Mouse (Mus musculus) stomach, postnatal 0 days (tissue): ENCODE data around the gene Rpl12. TPM values are rescaled to one million over a fixed set of nuclear protein-coding genes. Genes with fewer than 3 reads are reported as not detected.

Experiments
- ATAC-seq: fragments of 200-750 bp; cut with Nextera tagmentation; 2 replicates; pipeline ENCODE4 v1.8.0; 2017; ENCODE audit not compliant: low FRiP score, low TSS enrichment
- DNase-seq: peaks from one replicate; pipeline ENCODE4 v3.0.0-alpha.2; 2016; ENCODE audit warnings: low spot score
- H3K27ac ChIP-seq: fragments of 300-500 bp; sonication (generic); replicated peaks from 2 replicates; pipeline ENCODE4 v1.5.1; 2014; ENCODE audit warnings: mild to moderate bottlenecking, control low read depth
- H3K27me3 ChIP-seq: fragments of 300-500 bp; sonication (generic); 2 replicates; pipeline ENCODE4 v1.6.1; 2014; ENCODE audit warnings: low read length; ENCODE audit not compliant: control insufficient read depth, insufficient read depth
- H3K36me3 ChIP-seq: fragments of 300-500 bp; sonication (generic); 2 replicates; pipeline ENCODE4 v1.6.1; 2014; ENCODE audit warnings: low read length, mixed read lengths; ENCODE audit not compliant: control insufficient read depth, insufficient read depth
- H3K4me1 ChIP-seq: fragments of 300-500 bp; sonication (generic); replicated peaks from 2 replicates; pipeline ENCODE4 v1.6.1; 2014; ENCODE audit warnings: antibody characterized with exemption; ENCODE audit not compliant: control insufficient read depth, insufficient read depth
- H3K4me2 ChIP-seq: fragments of 300-500 bp; sonication (generic); replicated peaks from 2 replicates; pipeline ENCODE4 v1.6.1; 2014; ENCODE audit warnings: low read depth, mild to moderate bottlenecking, control low read depth, moderate library complexity
- H3K4me3 ChIP-seq: fragments of 300-500 bp; sonication (generic); 2 replicates; pipeline ENCODE4 v1.5.1; 2014; ENCODE audit warnings: low read depth, low read length, control low read depth
- H3K9ac ChIP-seq: fragments of 300-500 bp; sonication (generic); 2 replicates; pipeline ENCODE4 v1.6.1; 2014; ENCODE audit warnings: mild to moderate bottlenecking, low read length, control low read depth, mixed read lengths
- H3K9me3 ChIP-seq: fragments of 300-500 bp; sonication (generic); 2 replicates; pipeline ENCODE4 v1.6.1; 2016; ENCODE audit warnings: low read length; ENCODE audit not compliant: control insufficient read depth
- CTCF ChIP-seq: IDR thresholded peaks from 2 replicates; pipeline ENCODE4 v1.5.1; 2016; ENCODE audit warnings: antibody characterized with exemption, low read depth, mild to moderate bottlenecking, moderate library complexity
- EP300 ChIP-seq: optimal IDR thresholded peaks from 2 replicates; pipeline ENCODE3; 2016; ENCODE audit warnings: antibody characterized with exemption
- WGBS: fragments of 180-500 bp; shearing (Covaris S2); extraction: QIAGEN DNeasy Blood & Tissue Kit; methylation state at CpG from one replicate; pipeline ENCODE4 v1.1.7; 2014; 5-methylcytosine and 5-hydroxymethylcytosine counted together
- polyA plus RNA-seq: library from polyadenylated mRNA; unstranded; fragments of >200 nt; fragmentation: Nextera tagmentation; extraction: Ambion mirVana; gene quantifications from 2 replicates; pipeline ENCODE4 v1.2.1, GENCODE M21; 2015

Gene Rpl12
- polyA plus RNA-seq, 1 experiment from 2014 or later, result 157 TPM

GRCm38 (mm10) chr2:32917526-32917925 lies 43.8 kb upstream of the Rpl12 start:
- Histone ChIP-seq H3K27me3 (no peaks in the 10 kb centered on the region), H3K4me2 (no peak overlapping the region), H3K36me3 (peaks cover 30% of the 10 kb centered on the region), H3K9me3 (no peaks in the 10 kb centered on the region), H3K4me3 (no peak overlapping the region), H3K27ac (peak overlapping the region; percentile 14; the same call in 1 of the 2 replicates), H3K9ac (no peak overlapping the region), H3K4me1 (peaks cover 10% of the 10 kb centered on the region)
- WGBS, result 70% methylated on average over 11 of the region's 11 CpGs
- TF ChIP-seq EP300 (no peak), CTCF (no peak)
- DNase-seq (peak; percentile 60), ATAC-seq (peak; percentile 43)

GRCm38 (mm10) chr2:32918391-32918790 lies 43.0 kb upstream of the Rpl12 start:
- Histone ChIP-seq H3K4me1 (peaks cover 10% of the 10 kb centered on the region), H3K36me3 (peaks cover 36% of the 10 kb centered on the region), H3K27me3 (no peaks in the 10 kb centered on the region), H3K4me3 (no peak overlapping the region), H3K4me2 (no peak overlapping the region), H3K27ac (no peak overlapping the region), H3K9ac (no peak overlapping the region), H3K9me3 (no peaks in the 10 kb centered on the region)
- no peak for DNase-seq
- no peak for ATAC-seq
- TF ChIP-seq CTCF (no peak), EP300 (no peak)
- 73% methylated on average over 9 of the region's 9 CpGs for WGBS

GRCm38 (mm10) chr2:32921235-32921634 lies 40.1 kb upstream of the Rpl12 start:
- H3K4me1 ChIP-seq, result no peaks in the 10 kb centered on the region
- peaks cover 49% of the 10 kb centered on the region for H3K36me3 ChIP-seq
- no peak overlapping the region for H3K4me3 ChIP-seq
- H3K9me3 ChIP-seq, result no peaks in the 10 kb centered on the region
- 80% methylated on average over 7 of the region's 7 CpGs for WGBS
- no peak overlapping the region for H3K4me2 ChIP-seq
- no peak overlapping the region for H3K9ac ChIP-seq
- no peak for TF ChIP-seq CTCF
- no peak for TF ChIP-seq EP300
- H3K27ac ChIP-seq, result no peak overlapping the region
- no peaks in the 10 kb centered on the region for H3K27me3 ChIP-seq
- ATAC-seq (no peak), DNase-seq (no peak)

GRCm38 (mm10) chr2:32921801-32922380 lies 39.5 kb upstream of the Rpl12 start:
- H3K27ac ChIP-seq, result no peak overlapping the region
- no peaks in the 10 kb centered on the region for H3K27me3 ChIP-seq
- no peak overlapping the region for H3K4me3 ChIP-seq
- no peak overlapping the region for H3K4me2 ChIP-seq
- no peak for DNase-seq
- peaks cover 49% of the 10 kb centered on the region for H3K36me3 ChIP-seq
- H3K9ac ChIP-seq, result no peak overlapping the region
- TF ChIP-seq CTCF, result no peak
- TF ChIP-seq EP300, result no peak
- H3K9me3 ChIP-seq, result no peaks in the 10 kb centered on the region
- no peak for ATAC-seq
- H3K4me1 ChIP-seq, result no peaks in the 10 kb centered on the region
- 88% methylated on average over 15 of the region's 15 CpGs for WGBS

- Histone ChIP-seq H3K9me3 (no peaks in the 10 kb centered on the region), H3K4me1 (no peaks in the 10 kb centered on the region), H3K4me2 (no peak overlapping the region), H3K36me3 (peaks cover 45% of the 10 kb centered on the region), H3K4me3 (no peak overlapping the region), H3K9ac (no peak overlapping the region), H3K27ac (no peak overlapping the region), H3K27me3 (no peaks in the 10 kb centered on the region)
- TF ChIP-seq EP300, result no peak
- no peak for TF ChIP-seq CTCF
- 88% methylated on average over 13 of the region's 13 CpGs for WGBS
- DNase-seq (no peak), ATAC-seq (no peak)
Measured at GRCm38 (mm10) chr2:32922564-32922963, 38.8 kb upstream of the Rpl12 start.

- H3K36me3 ChIP-seq, result peaks cover 42% of the 10 kb centered on the region
- no peak for ATAC-seq
- TF ChIP-seq EP300 (no peak), CTCF (no peak)
- 0 out of 2 replicates have a peak, but pooled peaks cover 2% of the 10 kb centered on the region for H3K4me1 ChIP-seq
- no peaks in the 10 kb centered on the region for H3K27me3 ChIP-seq
- H3K4me2 ChIP-seq, result no peak overlapping the region
- no peak overlapping the region for H3K4me3 ChIP-seq
- H3K9ac ChIP-seq, result no peak overlapping the region
- H3K9me3 ChIP-seq, result no peaks in the 10 kb centered on the region
- 91% methylated on average over 24 of the region's 24 CpGs for WGBS
- no peak for DNase-seq
- H3K27ac ChIP-seq, result no peak overlapping the region
Measured at GRCm38 (mm10) chr2:32923551-32924250, 37.7 kb upstream of the Rpl12 start.
